Mouse (Mus musculus) E14TG2a.4 (cell line): ENCODE measurements around the gene Nrp2.
A peak's percentile ranks its signal among the peaks of the same experiment; 100 is the strongest.

Experiments used
- H3K27me3 ChIP-seq: 2 replicates; pipeline ENCODE4 v1.6.1; 2014; ENCODE audit warnings: low read length, control low read depth; ENCODE audit not compliant: insufficient read depth
- H3K36me3 ChIP-seq: 2 replicates; pipeline ENCODE4 v1.6.1; 2014; ENCODE audit warnings: low read length, control low read depth; ENCODE audit not compliant: insufficient read depth
- H3K4me1 ChIP-seq: replicated peaks from 2 replicates; pipeline ENCODE4 v1.6.1; 2014; ENCODE audit warnings: low read depth, low read length, control low read depth
- H3K4me3 ChIP-seq: replicated peaks from 2 replicates; pipeline ENCODE4 v1.5.1; 2014; ENCODE audit warnings: mild to moderate bottlenecking, low read length
- H3K9me3 ChIP-seq: 2 replicates; pipeline ENCODE4 v1.6.1; 2014; ENCODE audit warnings: low read length, control low read depth
- CTCF ChIP-seq: conservative IDR thresholded peaks from 2 replicates; pipeline ENCODE4 v1.5.1; 2014; ENCODE audit warnings: low read length
- NANOG ChIP-seq: IDR thresholded peaks from 2 replicates; pipeline ENCODE4 v1.6.1; 2014; ENCODE audit warnings: borderline replicate concordance, low read length, mixed read lengths
- POU5F1 ChIP-seq: IDR thresholded peaks from 2 replicates; pipeline ENCODE4 v1.6.1; 2014; ENCODE audit warnings: low read length, borderline replicate concordance

Gene Nrp2

GRCm38 (mm10) chr1:62718750-62719149, 15.7 kb downstream of the Nrp2 start:
- Histone ChIP-seq H3K27me3 (peaks cover 21% of the 10 kb centered on the region), H3K4me3 (no peak overlapping the region), H3K9me3 (no peaks in the 10 kb centered on the region), H3K36me3 (no peaks in the 10 kb centered on the region), H3K4me1 (peaks cover 61% of the 10 kb centered on the region)
- TF ChIP-seq NANOG (no peak), CTCF (no peak), POU5F1 (no peak)

- H3K27me3 ChIP-seq: peaks cover 21% of the 10 kb centered on the region
- no peak overlapping the region for H3K4me3 ChIP-seq
- peaks cover 70% of the 10 kb centered on the region for H3K4me1 ChIP-seq
- H3K36me3 ChIP-seq: no peaks in the 10 kb centered on the region
- H3K9me3 ChIP-seq: no peaks in the 10 kb centered on the region
- TF ChIP-seq NANOG (no peak), CTCF (no peak), POU5F1 (no peak)
Observed at GRCm38 (mm10) chr1:62719770-62720169, 16.7 kb downstream of the Nrp2 start.

GRCm38 (mm10) chr1:62720176-62720575, 17.1 kb downstream of the Nrp2 start:
- Histone ChIP-seq H3K36me3 (no peaks in the 10 kb centered on the region), H3K27me3 (peaks cover 21% of the 10 kb centered on the region), H3K9me3 (no peaks in the 10 kb centered on the region), H3K4me3 (no peak overlapping the region), H3K4me1 (peaks cover 74% of the 10 kb centered on the region)
- TF ChIP-seq CTCF (no peak), POU5F1 (no peak), NANOG (no peak)

GRCm38 (mm10) chr1:62720727-62721705, 17.9 kb downstream of the Nrp2 start:
- Histone ChIP-seq H3K27me3 (peaks cover 21% of the 10 kb centered on the region), H3K4me1 (peaks cover 70% of the 10 kb centered on the region), H3K4me3 (0 out of 2 replicates have a peak overlapping the region, but pooled peaks have one; percentile 20), H3K36me3 (no peaks in the 10 kb centered on the region), H3K9me3 (no peaks in the 10 kb centered on the region)
- TF ChIP-seq POU5F1 (no peak), CTCF (no peak), NANOG (no peak)

- H3K27me3 ChIP-seq: peaks cover 21% of the 10 kb centered on the region
- no peaks in the 10 kb centered on the region for H3K9me3 ChIP-seq
- H3K36me3 ChIP-seq: no peaks in the 10 kb centered on the region
- H3K4me3 ChIP-seq: no peak overlapping the region
- peaks cover 63% of the 10 kb centered on the region for H3K4me1 ChIP-seq
- TF ChIP-seq NANOG (no peak), CTCF (no peak), POU5F1 (no peak)
Observed at GRCm38 (mm10) chr1:62721706-62722187, 18.7 kb downstream of the Nrp2 start.

GRCm38 (mm10) chr1:62722526-62722925, 19.4 kb downstream of the Nrp2 start:
- Histone ChIP-seq H3K27me3 (peaks cover 21% of the 10 kb centered on the region), H3K4me1 (peaks cover 57% of the 10 kb centered on the region)
- TF ChIP-seq NANOG (no peak), POU5F1 (no peak), CTCF (peak; percentile 93)

GRCm38 (mm10) chr1:62723891-62724290, 20.8 kb downstream of the Nrp2 start:
- no peaks in the 10 kb centered on the region for H3K36me3 ChIP-seq
- TF ChIP-seq NANOG: no peak
- H3K4me3 ChIP-seq: no peak overlapping the region
- H3K9me3 ChIP-seq: no peaks in the 10 kb centered on the region
- H3K4me1 ChIP-seq: peaks cover 55% of the 10 kb centered on the region
- H3K27me3 ChIP-seq: peaks cover 21% of the 10 kb centered on the region

More at GRCm38 (mm10) chr1:62722526-62722925, 19.4 kb downstream of the Nrp2 start:
- Histone ChIP-seq H3K9me3 (no peaks in the 10 kb centered on the region), H3K36me3 (no peaks in the 10 kb centered on the region), H3K4me3 (no peak overlapping the region)

- no peaks in the 10 kb centered on the region for H3K36me3 ChIP-seq
- TF ChIP-seq CTCF: no peak
- TF ChIP-seq POU5F1: no peak
- no peak for TF ChIP-seq NANOG
- no peaks in the 10 kb centered on the region for H3K9me3 ChIP-seq
- H3K27me3 ChIP-seq: peaks cover 15% of the 10 kb centered on the region
- H3K4me3 ChIP-seq: no peak overlapping the region
- H3K4me1 ChIP-seq: peaks cover 56% of the 10 kb centered on the region
Observed at GRCm38 (mm10) chr1:62724461-62725021, 21.5 kb downstream of the Nrp2 start.

- Histone ChIP-seq H3K27me3 (peaks cover 9% of the 10 kb centered on the region), H3K4me3 (no peak overlapping the region)
- TF ChIP-seq POU5F1 (no peak), NANOG (no peak), CTCF (no peak)
Observed at GRCm38 (mm10) chr1:62725032-62725678, 22.1 kb downstream of the Nrp2 start.

More at GRCm38 (mm10) chr1:62725032-62725678, 22.1 kb downstream of the Nrp2 start:
- Histone ChIP-seq H3K4me1 (peaks cover 56% of the 10 kb centered on the region), H3K36me3 (no peaks in the 10 kb centered on the region), H3K9me3 (no peaks in the 10 kb centered on the region)
